Mouse (Mus musculus): ENCODE measurements around the gene Rarb. TPM values are rescaled to one million over a fixed set of nuclear protein-coding genes. Genes with fewer than 3 reads are reported as not detected.

The Rarb gene
- total RNA-seq, 2 experiments from 2014 or later: 12.3 to 16.3 TPM

DNA sequence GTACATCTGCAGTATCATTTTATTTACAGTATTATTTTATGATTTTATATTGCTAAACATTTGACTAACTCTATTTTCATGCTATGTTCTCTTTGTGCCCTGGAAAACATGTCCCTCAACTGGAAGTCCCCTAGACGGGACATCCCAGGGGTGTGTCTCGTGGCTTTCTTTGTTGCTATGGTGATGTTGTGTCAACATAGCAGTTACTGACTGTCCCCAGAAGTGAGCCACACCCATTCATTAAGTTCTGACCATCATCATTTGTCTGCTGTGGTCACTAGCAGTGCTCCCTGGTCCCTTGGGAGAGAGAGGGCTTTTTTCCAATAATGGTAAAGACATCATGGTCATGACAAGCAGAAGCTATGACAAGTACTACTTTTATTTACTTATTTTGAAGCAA is 274.0 kb downstream of the Rarb start:
- no peak for DNase-seq (ENCODE audit: low spot score in 2 of 2)

DNA sequence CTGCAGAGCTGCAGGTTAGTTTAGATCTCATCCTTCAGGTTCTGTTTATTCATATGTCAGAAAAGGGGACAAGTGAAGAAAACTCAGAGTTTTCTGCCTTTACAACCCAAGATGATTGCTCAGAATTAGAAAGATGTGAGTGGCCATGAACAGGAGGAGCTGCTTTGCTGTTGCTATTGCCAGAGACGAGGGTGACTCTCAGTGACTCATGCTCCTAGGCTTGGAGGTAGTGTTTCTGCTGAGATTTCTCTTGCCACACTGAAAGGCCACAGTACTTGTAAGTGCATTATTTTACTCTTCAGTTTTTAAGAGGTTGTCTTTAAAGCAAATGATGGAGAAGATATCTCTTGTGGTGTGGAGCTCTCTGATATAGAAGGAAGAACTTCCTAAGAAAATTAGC is 277.3 kb downstream of the Rarb start:
- no peak for DNase-seq (ENCODE audit: low spot score in 2 of 2)

GRCm38 (mm10) chr14:16537433-16537832 is 281.5 kb downstream of the Rarb start:
- DNase-seq (ENCODE audit: low spot score in 2 of 2): no peak

GRCm38 (mm10) chr14:16528631-16529030 is 290.3 kb downstream of the Rarb start:
- DNase-seq (ENCODE audit: low spot score in 2 of 2): no peak

- no peak for DNase-seq (ENCODE audit: low spot score in 2 of 2)
Measured at GRCm38 (mm10) chr14:16526120-16526519, 292.8 kb downstream of the Rarb start.

DNA sequence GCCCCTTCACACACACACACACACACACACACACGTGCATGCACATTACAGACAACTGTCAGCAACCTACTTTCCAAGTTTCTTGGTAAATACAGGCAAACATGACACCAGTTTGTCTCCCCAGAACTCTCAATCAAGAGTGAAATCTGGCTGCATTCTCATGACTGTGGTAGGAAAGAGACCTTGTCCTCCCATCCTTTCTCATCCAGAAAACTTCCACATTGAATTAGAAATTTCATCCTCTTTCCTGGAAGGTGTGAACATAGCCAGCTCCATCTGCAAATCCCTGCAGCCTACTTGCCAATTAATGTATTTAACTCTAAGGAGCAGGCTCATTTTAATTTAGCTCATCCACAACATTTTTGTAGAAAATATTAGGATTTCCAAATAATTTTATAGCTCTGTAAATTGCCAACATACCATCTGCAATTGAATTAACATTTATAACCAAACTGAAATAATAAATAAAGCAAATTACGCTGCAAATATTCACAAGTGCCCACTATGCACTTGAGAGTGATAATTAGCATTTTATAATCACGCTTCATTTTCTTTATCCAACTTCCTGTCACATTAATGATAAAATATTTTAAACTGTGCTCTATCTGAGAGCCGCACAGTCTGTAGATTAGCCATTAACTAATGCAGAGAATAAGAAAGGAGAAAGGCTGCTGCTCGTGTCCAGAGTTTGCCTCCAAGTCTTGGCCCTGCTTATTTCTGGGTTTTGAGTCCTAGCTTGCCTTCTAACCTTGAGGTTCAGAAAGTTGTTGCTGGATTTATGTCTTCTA is 293.6 kb downstream of the Rarb start:
- no peak for DNase-seq (ENCODE audit: low spot score in 2 of 2)

DNA sequence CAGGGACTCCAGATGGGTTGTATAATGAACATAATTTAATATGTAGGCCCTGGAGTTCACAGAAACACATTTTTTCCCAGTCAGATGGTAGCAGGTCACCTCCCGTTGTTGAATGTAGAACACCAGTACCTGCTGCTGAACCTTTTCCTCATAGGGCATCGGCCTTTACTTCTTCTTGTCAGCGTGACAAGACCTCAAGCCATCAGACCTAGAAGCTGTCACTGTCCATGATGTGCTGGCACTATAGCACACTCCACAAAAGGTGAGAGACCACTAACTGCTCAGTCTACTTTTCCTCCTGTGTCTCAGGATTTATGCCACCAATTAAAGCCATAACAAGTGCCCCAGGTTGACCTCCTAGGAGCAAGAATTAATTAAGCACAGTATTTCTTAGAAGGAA is 296.1 kb downstream of the Rarb start:
- no peak for DNase-seq (ENCODE audit: low spot score in 2 of 2)

- DNase-seq (ENCODE audit: low spot score in 2 of 2): no peak
Measured at GRCm38 (mm10) chr14:16519588-16520167, 299.3 kb downstream of the Rarb start.

DNA sequence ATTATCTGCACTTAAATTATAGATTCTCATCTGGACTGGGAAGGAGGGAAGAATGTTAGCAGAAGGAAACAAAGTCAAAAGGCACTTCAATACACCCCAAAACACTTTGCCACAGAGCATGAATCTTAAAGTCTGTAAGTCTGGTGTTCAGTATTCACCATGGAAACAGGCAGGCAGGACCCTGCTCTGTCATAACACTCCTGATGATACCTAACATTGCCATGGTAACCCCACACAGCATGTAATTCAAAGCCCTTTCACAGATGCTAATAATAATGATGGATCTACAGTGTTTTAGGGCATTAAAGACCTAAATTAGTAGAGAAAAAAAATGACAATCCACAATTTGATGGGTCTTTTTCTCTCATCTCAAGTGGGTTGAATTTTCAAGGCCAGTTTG is 301.0 kb downstream of the Rarb start:
- DNase-seq (ENCODE audit: low spot score in 2 of 2): no peak

GRCm38 (mm10) chr14:16515731-16516130 is 303.2 kb downstream of the Rarb start:
- no peak for DNase-seq (ENCODE audit: low spot score in 2 of 2)

GRCm38 (mm10) chr14:16510574-16510973 is 308.4 kb downstream of the Rarb start:
- DNase-seq (ENCODE audit: low spot score in 2 of 2): no peak

GRCm38 (mm10) chr14:16509825-16510224 is 309.1 kb downstream of the Rarb start:
- DNase-seq (ENCODE audit: low spot score in 2 of 2): no peak

GRCm38 (mm10) chr14:16508760-16509159 is 310.2 kb downstream of the Rarb start:
- no peak for DNase-seq (ENCODE audit: low spot score in 2 of 2)

DNA sequence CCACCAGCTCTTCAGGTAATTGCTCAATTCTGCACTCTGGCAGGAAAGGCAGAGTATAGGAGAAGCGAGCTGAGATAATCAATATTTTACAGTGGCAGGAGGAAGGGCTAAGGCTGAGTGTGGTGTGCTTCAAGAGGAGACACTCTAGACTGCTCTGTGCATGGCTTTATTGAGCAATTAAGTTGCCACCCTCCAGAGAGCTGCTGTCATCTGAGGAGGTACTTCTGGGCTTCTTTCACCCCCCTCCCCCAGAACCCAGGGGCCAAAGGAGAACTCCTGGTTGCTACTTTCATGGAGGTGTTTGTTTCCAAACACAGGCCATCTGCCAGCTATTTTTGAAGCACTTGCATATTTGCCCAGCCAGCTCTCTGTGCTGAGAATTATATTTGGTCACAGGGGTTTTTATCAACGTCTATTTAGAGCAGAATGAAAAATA is 321.7 kb downstream of the Rarb start:
- DNase-seq (ENCODE audit: low spot score in 2 of 2): no peak

- no peak for DNase-seq (ENCODE audit: low spot score in 2 of 2)
Measured at GRCm38 (mm10) chr14:16483656-16484380, 335.1 kb downstream of the Rarb start.

DNA sequence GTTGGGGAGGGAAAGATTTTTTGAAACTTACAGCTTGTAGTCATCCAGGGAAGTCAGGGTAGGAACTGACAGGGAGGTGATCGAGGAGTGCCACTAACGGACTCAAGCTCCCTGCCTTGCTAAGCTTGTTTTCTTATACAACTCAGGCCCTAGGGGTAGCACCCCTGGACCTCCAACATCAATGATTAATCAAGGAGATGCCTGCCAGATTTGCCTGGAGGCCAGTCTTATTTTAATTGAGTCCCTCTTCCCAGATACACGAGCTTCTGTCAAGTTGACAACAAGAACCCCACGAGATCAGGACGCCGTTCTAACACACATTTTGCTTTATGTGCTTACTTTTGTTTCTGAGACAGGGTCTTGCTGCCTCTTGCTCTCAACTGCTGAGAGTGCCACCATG is 338.3 kb downstream of the Rarb start:
- DNase-seq (ENCODE audit: low spot score in 2 of 2): no peak

DNA sequence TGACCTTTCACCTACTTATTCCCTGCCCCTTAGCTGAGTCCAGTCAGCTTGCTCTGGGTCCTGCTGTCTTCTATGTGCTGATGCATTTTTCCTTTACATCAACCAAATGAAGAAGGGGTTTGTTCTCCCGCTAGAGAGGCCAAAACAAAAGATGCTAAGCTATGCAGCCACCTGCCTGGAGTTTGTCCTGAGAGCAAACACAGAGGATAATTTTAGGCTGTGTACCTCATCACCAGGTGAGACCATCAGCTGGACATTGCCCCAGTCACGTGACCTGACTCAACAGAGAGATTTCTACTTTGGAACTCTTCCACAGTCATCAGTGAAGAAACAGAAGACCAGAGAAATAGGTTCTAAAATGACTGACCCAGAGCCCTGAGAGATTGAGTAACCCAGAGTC is 339.4 kb downstream of the Rarb start:
- no peak for DNase-seq (ENCODE audit: low spot score in 2 of 2)

- no peak for DNase-seq (ENCODE audit: low spot score in 2 of 2)
Measured at GRCm38 (mm10) chr14:16478606-16479323, 340.2 kb downstream of the Rarb start.

DNA sequence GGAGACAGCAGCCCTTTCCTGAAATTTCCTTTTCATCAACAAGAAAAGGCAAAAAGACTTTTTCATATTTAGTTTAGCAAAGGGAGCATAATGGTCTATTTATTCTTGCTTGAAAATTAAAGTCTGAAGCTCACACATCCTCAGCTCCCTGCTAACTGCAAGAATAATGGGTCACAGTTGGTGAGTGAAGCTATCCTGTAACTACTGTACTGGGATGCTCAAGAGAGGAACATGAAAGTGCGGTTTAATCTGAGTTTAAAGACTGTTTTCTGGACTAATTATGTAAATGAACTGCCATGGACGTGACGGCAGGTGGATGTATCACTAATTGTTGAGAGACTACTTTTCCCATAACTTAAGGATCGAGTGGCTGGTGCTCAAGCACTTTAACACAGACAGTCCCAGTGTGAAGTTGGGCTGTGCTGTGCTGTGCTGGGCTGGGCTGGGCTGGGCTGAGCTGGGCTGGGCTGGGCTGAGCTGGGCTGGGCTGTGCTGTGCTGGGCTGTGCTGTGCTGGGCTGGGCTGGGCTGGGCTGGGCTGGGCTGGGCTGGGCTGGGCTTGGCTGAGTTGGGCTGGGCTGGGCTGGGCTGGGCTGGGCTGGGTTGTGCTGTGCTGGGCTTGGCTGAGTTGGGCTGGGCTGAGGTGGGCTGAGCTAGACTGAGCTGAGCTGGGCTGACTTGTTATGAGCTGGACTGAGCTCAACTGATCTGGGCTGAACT is 370.5 kb downstream of the Rarb start:
- no peak for DNase-seq (ENCODE audit: low spot score in 2 of 2)

- no peak for DNase-seq (ENCODE audit: low spot score in 2 of 2)
Measured at GRCm38 (mm10) chr14:16447587-16447986, 371.4 kb downstream of the Rarb start.

- DNase-seq (ENCODE audit: low spot score in 2 of 2): no peak
Measured at GRCm38 (mm10) chr14:16444859-16445258, 374.1 kb downstream of the Rarb start.
